Mouse (Mus musculus) intestine, embryonic 15.5 days (tissue): Measurements from ENCODE around the gene Fam20c. TPM values are rescaled to one million over a fixed set of nuclear protein-coding genes. Genes with fewer than 3 reads are reported as not detected.

Source experiments
- ATAC-seq: fragments of 200-750 bp; cut with Nextera tagmentation; 2 replicates; pipeline ENCODE4 v1.8.0; 2017; ENCODE audit warnings: moderate TSS enrichment, moderate library complexity
- H3K27ac ChIP-seq: fragments of 300-500 bp; sonication (generic); 2 replicates; pipeline ENCODE4 v1.5.1; 2015; ENCODE audit warnings: mild to moderate bottlenecking, inconsistent platforms
- H3K27me3 ChIP-seq: fragments of 300-500 bp; sonication (generic); replicated peaks from 2 replicates; pipeline ENCODE4 v1.6.1; 2015; ENCODE audit warnings: inconsistent platforms
- H3K36me3 ChIP-seq: fragments of 300-500 bp; sonication (generic); 2 replicates; pipeline ENCODE4 v1.6.1; 2015; ENCODE audit warnings: inconsistent platforms
- H3K4me1 ChIP-seq: fragments of 300-500 bp; sonication (generic); replicated peaks from 2 replicates; pipeline ENCODE4 v1.6.1; 2015; ENCODE audit warnings: inconsistent platforms
- H3K4me2 ChIP-seq: fragments of 300-500 bp; sonication (generic); replicated peaks from 2 replicates; pipeline ENCODE4 v1.6.1; 2015; ENCODE audit warnings: mild to moderate bottlenecking, inconsistent platforms
- H3K4me3 ChIP-seq: fragments of 300-500 bp; sonication (generic); replicated peaks from 2 replicates; pipeline ENCODE4 v1.5.1; 2015; ENCODE audit warnings: inconsistent platforms
- H3K9ac ChIP-seq: fragments of 300-500 bp; sonication (generic); 2 replicates; pipeline ENCODE4 v1.6.1; 2015; ENCODE audit warnings: inconsistent platforms
- H3K9me3 ChIP-seq: fragments of 300-500 bp; sonication (generic); 2 replicates; pipeline ENCODE4 v1.6.1; 2016; ENCODE audit warnings: inconsistent platforms
- WGBS: fragments of 180-500 bp; shearing (Covaris S2); methylation state at CpG from one replicate; pipeline ENCODE4 v1.1.7; 2015; 5-methylcytosine and 5-hydroxymethylcytosine counted together
- polyA plus RNA-seq: library from polyadenylated mRNA; unstranded; fragments of >200 nt; fragmentation: Nextera tagmentation; extraction: Ambion mirVana; gene quantifications from 2 replicates; pipeline ENCODE4 v1.2.1, GENCODE M21; 2015

The Fam20c gene
- 7.3 and 8.2 TPM in 2 replicates for polyA plus RNA-seq

GRCm38 (mm10) chr5:138754303-138755120 is at the start of gene Fam20c:
TSS of gene Fam20c (plus strand) at chr5:138754514.
- Histone ChIP-seq H3K4me2 (peak within 1 kb of the TSS; percentile 97), H3K27me3 (peaks cover 20% of the 10 kb centered on the region), H3K9me3 (no peaks in the 10 kb centered on the region), H3K36me3 (no peaks in the 10 kb centered on the region), H3K4me1 (peaks cover 38% of the 10 kb centered on the region), H3K4me3 (peak within 1 kb of the TSS; percentile 55), H3K9ac (peak within 1 kb of the TSS; percentile 59), H3K27ac (peak within 1 kb of the TSS; percentile 77)
- WGBS = under 1% methylated on average over 76 of the region's 98 CpGs
- ATAC-seq = peak; percentile 95

GRCm38 (mm10) chr5:138707367-138707766 is 46.9 kb upstream of the Fam20c start:
- Histone ChIP-seq H3K4me2 (no peak overlapping the region), H3K9ac (no peak overlapping the region), H3K36me3 (no peaks in the 10 kb centered on the region), H3K4me3 (no peak overlapping the region), H3K27me3 (no peaks in the 10 kb centered on the region), H3K9me3 (no peaks in the 10 kb centered on the region), H3K27ac (no peak overlapping the region), H3K4me1 (0 out of 2 replicates have a peak, but pooled peaks cover 2% of the 10 kb centered on the region)
- ATAC-seq = peak; percentile 63

GRCm38 (mm10) chr5:138708591-138708990 is 45.7 kb upstream of the Fam20c start:
- no peak overlapping the region for H3K4me2 ChIP-seq
- no peak for ATAC-seq
- H3K36me3 ChIP-seq = no peaks in the 10 kb centered on the region

GRCm38 (mm10) chr5:138715561-138716095 is 38.7 kb upstream of the Fam20c start:
- no peaks in the 10 kb centered on the region for H3K9me3 ChIP-seq
- 27% methylated on average over 14 of the region's 14 CpGs for WGBS
- no peak overlapping the region for H3K4me2 ChIP-seq
- no peak overlapping the region for H3K4me3 ChIP-seq
- no peak overlapping the region for H3K27ac ChIP-seq
- no peak overlapping the region for H3K9ac ChIP-seq
- no peaks in the 10 kb centered on the region for H3K27me3 ChIP-seq
- H3K4me1 ChIP-seq = no peaks in the 10 kb centered on the region
- no peaks in the 10 kb centered on the region for H3K36me3 ChIP-seq
- no peak for ATAC-seq

More at GRCm38 (mm10) chr5:138708591-138708990, 45.7 kb upstream of the Fam20c start:
- Histone ChIP-seq H3K27ac (no peak overlapping the region), H3K4me3 (no peak overlapping the region), H3K9me3 (no peaks in the 10 kb centered on the region), H3K27me3 (no peaks in the 10 kb centered on the region), H3K4me1 (0 out of 2 replicates have a peak, but pooled peaks cover 2% of the 10 kb centered on the region), H3K9ac (no peak overlapping the region)

- ATAC-seq = no peak
- no peaks in the 10 kb centered on the region for H3K9me3 ChIP-seq
- H3K36me3 ChIP-seq = no peaks in the 10 kb centered on the region
- no peaks in the 10 kb centered on the region for H3K27me3 ChIP-seq
- no peak overlapping the region for H3K9ac ChIP-seq
- WGBS = 46% methylated on average over 13 of the region's 13 CpGs
- no peaks in the 10 kb centered on the region for H3K4me1 ChIP-seq
- H3K27ac ChIP-seq = no peak overlapping the region
- H3K4me3 ChIP-seq = no peak overlapping the region
- H3K4me2 ChIP-seq = no peak overlapping the region
Measured at GRCm38 (mm10) chr5:138720329-138721190, 33.8 kb upstream of the Fam20c start.

- H3K27ac ChIP-seq = no peak overlapping the region
- 85% methylated on average over 5 of the region's 5 CpGs for WGBS
- no peaks in the 10 kb centered on the region for H3K9me3 ChIP-seq
- no peaks in the 10 kb centered on the region for H3K36me3 ChIP-seq
- no peak overlapping the region for H3K9ac ChIP-seq
- no peak for ATAC-seq
- H3K4me1 ChIP-seq = no peaks in the 10 kb centered on the region
- no peak overlapping the region for H3K4me2 ChIP-seq
- no peak overlapping the region for H3K4me3 ChIP-seq
- H3K27me3 ChIP-seq = no peaks in the 10 kb centered on the region
Measured at GRCm38 (mm10) chr5:138724417-138724816, 29.9 kb upstream of the Fam20c start.

GRCm38 (mm10) chr5:138725151-138725550 is 29.2 kb upstream of the Fam20c start:
- no peaks in the 10 kb centered on the region for H3K9me3 ChIP-seq
- no peak overlapping the region for H3K4me2 ChIP-seq
- no peaks in the 10 kb centered on the region for H3K36me3 ChIP-seq
- no peaks in the 10 kb centered on the region for H3K4me1 ChIP-seq
- no peak for ATAC-seq
- H3K27ac ChIP-seq = no peak overlapping the region
- H3K9ac ChIP-seq = no peak overlapping the region
- H3K27me3 ChIP-seq = no peaks in the 10 kb centered on the region
- 62% methylated on average over 7 of the region's 7 CpGs for WGBS
- no peak overlapping the region for H3K4me3 ChIP-seq

- Histone ChIP-seq H3K9me3 (no peaks in the 10 kb centered on the region), H3K4me2 (no peak overlapping the region), H3K27me3 (no peaks in the 10 kb centered on the region), H3K36me3 (no peaks in the 10 kb centered on the region), H3K9ac (no peak overlapping the region), H3K4me1 (0 out of 2 replicates have a peak, but pooled peaks cover 5% of the 10 kb centered on the region), H3K27ac (no peak overlapping the region), H3K4me3 (no peak overlapping the region)
- WGBS = 70% methylated on average over 5 of the region's 5 CpGs
- no peak for ATAC-seq
Measured at GRCm38 (mm10) chr5:138730863-138731262, 23.5 kb upstream of the Fam20c start.

- ATAC-seq = no peak; the same call in 1 of the 2 replicates
- 79% methylated on average over 11 of the region's 11 CpGs for WGBS
- no peak overlapping the region for H3K4me3 ChIP-seq
- H3K9me3 ChIP-seq = no peaks in the 10 kb centered on the region
- H3K9ac ChIP-seq = no peak overlapping the region
- H3K4me2 ChIP-seq = no peak overlapping the region
- no peaks in the 10 kb centered on the region for H3K27me3 ChIP-seq
- H3K27ac ChIP-seq = no peak overlapping the region
- 0 out of 2 replicates have a peak, but pooled peaks cover 5% of the 10 kb centered on the region for H3K4me1 ChIP-seq
- no peaks in the 10 kb centered on the region for H3K36me3 ChIP-seq
Measured at GRCm38 (mm10) chr5:138733317-138733899, 20.9 kb upstream of the Fam20c start.

GRCm38 (mm10) chr5:138734018-138734417 is 20.3 kb upstream of the Fam20c start:
- no peak overlapping the region for H3K4me2 ChIP-seq
- no peak overlapping the region for H3K9ac ChIP-seq
- WGBS = 80% methylated on average over 18 of the region's 18 CpGs
- no peak overlapping the region for H3K27ac ChIP-seq
- H3K27me3 ChIP-seq = no peaks in the 10 kb centered on the region
- no peaks in the 10 kb centered on the region for H3K36me3 ChIP-seq
- no peaks in the 10 kb centered on the region for H3K9me3 ChIP-seq
- no peak overlapping the region for H3K4me3 ChIP-seq
- ATAC-seq = peak; percentile 39; the same call in 1 of the 2 replicates
- 0 out of 2 replicates have a peak, but pooled peaks cover 5% of the 10 kb centered on the region for H3K4me1 ChIP-seq

GRCm38 (mm10) chr5:138735201-138735757 is 19.0 kb upstream of the Fam20c start:
- ATAC-seq = no peak
- 89% methylated on average over 8 of the region's 8 CpGs for WGBS

More at GRCm38 (mm10) chr5:138735201-138735757, 19.0 kb upstream of the Fam20c start:
- no peak overlapping the region for H3K27ac ChIP-seq
- 0 out of 2 replicates have a peak, but pooled peaks cover 5% of the 10 kb centered on the region for H3K4me1 ChIP-seq
- H3K9ac ChIP-seq = no peak overlapping the region
- no peaks in the 10 kb centered on the region for H3K9me3 ChIP-seq
- H3K4me2 ChIP-seq = no peak overlapping the region
- no peaks in the 10 kb centered on the region for H3K36me3 ChIP-seq
- H3K4me3 ChIP-seq = no peak overlapping the region
- H3K27me3 ChIP-seq = no peaks in the 10 kb centered on the region
